Mouse (Mus musculus): ENCODE data around the gene Olfr835.

Olfr835 gene

GRCm38 (mm10) chr9:19032435-19032834 lies at the start of gene Olfr835:
Olfr835 (plus strand) TSS chr9:19032735.
- no peak for DNase-seq (ENCODE audit: low read depth, low spot score)

- no peak for DNase-seq (ENCODE audit: low read depth, low spot score)
Observed at GRCm38 (mm10) chr9:18987690-18988089, 44.8 kb upstream of the Olfr835 start, which contains the start of gene Olfr834. Olfr834 (plus strand) TSS chr9:18987990.

GRCm38 (mm10) chr9:19084986-19085385 lies 52.5 kb downstream of the Olfr835 start:
- DNase-seq (ENCODE audit: low read depth, low spot score): peak; percentile 54
